Mouse (Mus musculus) midbrain, embryonic 11.5 days (tissue): Measurements from ENCODE around the gene Tmem156. TPM values are rescaled to one million over a fixed set of nuclear protein-coding genes. Genes with fewer than 3 reads are reported as not detected.
A peak's percentile ranks its signal among the peaks of the same experiment; 100 is the strongest.
"Not testable (repeated sequence)": the region's sequence is repeated elsewhere in the genome, so short reads cannot be mapped to it uniquely, and the experiment has no call there.

ENCODE experiments used
- ATAC-seq: fragments of 200-750 bp; cut with Nextera tagmentation; 2 replicates; pipeline ENCODE4 v1.8.0; 2017; ENCODE audit warnings: moderate TSS enrichment, moderate library complexity; ENCODE audit not compliant: low FRiP score
- DNase-seq: peaks from one replicate; pipeline ENCODE4 v3.0.0; 2015; ENCODE audit warnings: low spot score; ENCODE audit errors: missing footprints
- H3K27ac ChIP-seq: fragments of 300-500 bp; sonication (generic); 2 replicates; pipeline ENCODE4 v1.5.1; 2014; ENCODE audit warnings: low read depth, low read length
- H3K27me3 ChIP-seq: fragments of 300-500 bp; sonication (generic); 2 replicates; pipeline ENCODE4 v1.6.1; 2014; ENCODE audit warnings: mild to moderate bottlenecking, low read length, moderate library complexity, mixed read lengths; ENCODE audit not compliant: control insufficient read depth, insufficient read depth
- H3K36me3 ChIP-seq: fragments of 300-500 bp; sonication (generic); 2 replicates; pipeline ENCODE4 v1.6.1; 2014; ENCODE audit warnings: mild to moderate bottlenecking, low read length, moderate library complexity, mixed read lengths; ENCODE audit not compliant: control insufficient read depth, insufficient read depth
- H3K4me1 ChIP-seq: fragments of 300-500 bp; sonication (generic); 2 replicates; pipeline ENCODE4 v1.6.1; 2014; ENCODE audit warnings: low read length; ENCODE audit not compliant: control insufficient read depth, insufficient read depth
- H3K4me2 ChIP-seq: fragments of 300-500 bp; sonication (generic); 2 replicates; pipeline ENCODE4 v1.6.1; 2014; ENCODE audit warnings: mild to moderate bottlenecking, moderate library complexity
- H3K4me3 ChIP-seq: fragments of 300-500 bp; sonication (generic); 2 replicates; pipeline ENCODE4 v1.5.1; 2014; ENCODE audit warnings: low read depth, low read length
- H3K9ac ChIP-seq: fragments of 300-500 bp; sonication (generic); 2 replicates; pipeline ENCODE4 v1.6.1; 2014; ENCODE audit warnings: low read length
- H3K9me3 ChIP-seq: fragments of 300-500 bp; sonication (generic); 2 replicates; pipeline ENCODE4 v1.6.1; 2016; ENCODE audit warnings: low read length; ENCODE audit not compliant: control insufficient read depth
- WGBS: fragments of 180-500 bp; shearing (Covaris S2); extraction: QIAGEN DNeasy Blood & Tissue Kit; methylation state at CpG from one replicate; pipeline ENCODE4 v1.1.7; 2014; 5-methylcytosine and 5-hydroxymethylcytosine counted together
- polyA plus RNA-seq: library from polyadenylated mRNA; unstranded; fragments of >200 nt; fragmentation: Nextera tagmentation; extraction: Ambion mirVana; gene quantifications from 2 replicates; pipeline ENCODE4 v1.2.1, GENCODE M21; 2014

Gene Tmem156
- polyA plus RNA-seq, 1 experiment from 2014 or later, result not detected

DNA sequence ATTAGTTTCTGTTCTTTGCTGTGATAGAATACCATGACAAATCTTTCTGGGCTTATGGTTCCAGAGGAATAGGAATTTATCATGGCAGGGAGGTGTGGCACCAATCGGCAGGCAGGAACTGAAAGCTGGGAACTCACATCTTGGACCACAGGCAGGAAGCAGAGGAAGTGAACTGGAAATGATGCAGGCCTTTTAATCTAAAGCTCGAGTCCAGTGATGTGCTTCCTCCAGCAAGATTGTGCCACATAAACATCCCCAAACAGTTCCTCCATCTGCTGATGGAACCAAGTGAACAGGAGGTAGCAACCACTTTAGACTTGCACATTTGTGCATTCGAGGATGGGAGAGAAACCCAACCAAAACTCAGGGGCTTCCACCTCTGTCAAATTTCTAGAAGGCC, 28.0 kb upstream of the Tmem156 start:
- H3K27me3 ChIP-seq, result no peaks in the 10 kb centered on the region
- no peak overlapping the region for H3K4me3 ChIP-seq
- no peaks in the 10 kb centered on the region for H3K36me3 ChIP-seq
- ATAC-seq (no peak), DNase-seq (no peak)
- no peaks in the 10 kb centered on the region for H3K9me3 ChIP-seq
- no peak overlapping the region for H3K4me2 ChIP-seq
- no peak overlapping the region for H3K27ac ChIP-seq
- no peak overlapping the region for H3K9ac ChIP-seq
- H3K4me1 ChIP-seq, result no peaks in the 10 kb centered on the region
- WGBS, result 75% methylated on average over 3 of the region's 3 CpGs

GRCm38 (mm10) chr5:65119495-65119894, 27.6 kb upstream of the Tmem156 start:
- WGBS, result 88% methylated on average over 1 of the region's 1 CpGs
- Histone ChIP-seq H3K9ac (no peak overlapping the region), H3K27me3 (no peaks in the 10 kb centered on the region), H3K4me3 (no peak overlapping the region), H3K4me1 (no peaks in the 10 kb centered on the region), H3K36me3 (no peaks in the 10 kb centered on the region), H3K27ac (no peak overlapping the region), H3K9me3 (no peaks in the 10 kb centered on the region), H3K4me2 (no peak overlapping the region)
- DNase-seq (no peak), ATAC-seq (no peak)

GRCm38 (mm10) chr5:65116789-65117188, 24.9 kb upstream of the Tmem156 start:
- no peak for DNase-seq
- WGBS, result 100% methylated on average over 2 of the region's 2 CpGs

DNA sequence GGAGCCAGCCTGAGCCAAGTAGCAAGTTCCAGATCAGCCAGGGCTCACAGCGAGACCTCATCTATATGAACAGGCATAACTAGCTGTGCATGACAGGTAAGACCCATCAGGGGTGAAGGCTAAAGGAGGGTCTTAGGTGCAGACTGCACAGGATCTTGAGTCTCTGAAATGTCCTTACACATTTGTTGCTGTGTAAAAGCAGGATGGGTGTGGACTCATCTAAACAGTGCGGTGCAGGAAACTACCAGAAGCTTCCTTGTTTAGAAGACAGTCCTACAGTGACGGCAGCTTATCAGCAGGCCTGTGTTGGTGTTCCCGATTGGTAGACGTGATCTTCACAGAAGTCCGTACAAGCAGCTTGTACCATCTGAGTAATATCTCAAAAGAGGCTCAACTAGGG, 21.4 kb upstream of the Tmem156 start:
- no peaks in the 10 kb centered on the region for H3K4me1 ChIP-seq
- H3K27me3 ChIP-seq, result no peaks in the 10 kb centered on the region
- ATAC-seq (no peak), DNase-seq (no peak)
- no peaks in the 10 kb centered on the region for H3K9me3 ChIP-seq
- H3K9ac ChIP-seq, result no peak overlapping the region
- no peak overlapping the region for H3K4me2 ChIP-seq
- no peak overlapping the region for H3K4me3 ChIP-seq
- WGBS, result 96% methylated on average over 6 of the region's 6 CpGs
- no peak overlapping the region for H3K27ac ChIP-seq
- no peaks in the 10 kb centered on the region for H3K36me3 ChIP-seq

More at GRCm38 (mm10) chr5:65116789-65117188, 24.9 kb upstream of the Tmem156 start:
- Histone ChIP-seq H3K9ac (no peak overlapping the region), H3K9me3 (no peaks in the 10 kb centered on the region), H3K27ac (no peak overlapping the region), H3K27me3 (no peaks in the 10 kb centered on the region), H3K4me1 (no peaks in the 10 kb centered on the region), H3K4me3 (no peak overlapping the region), H3K36me3 (no peaks in the 10 kb centered on the region), H3K4me2 (no peak overlapping the region)
- no peak for ATAC-seq

DNA sequence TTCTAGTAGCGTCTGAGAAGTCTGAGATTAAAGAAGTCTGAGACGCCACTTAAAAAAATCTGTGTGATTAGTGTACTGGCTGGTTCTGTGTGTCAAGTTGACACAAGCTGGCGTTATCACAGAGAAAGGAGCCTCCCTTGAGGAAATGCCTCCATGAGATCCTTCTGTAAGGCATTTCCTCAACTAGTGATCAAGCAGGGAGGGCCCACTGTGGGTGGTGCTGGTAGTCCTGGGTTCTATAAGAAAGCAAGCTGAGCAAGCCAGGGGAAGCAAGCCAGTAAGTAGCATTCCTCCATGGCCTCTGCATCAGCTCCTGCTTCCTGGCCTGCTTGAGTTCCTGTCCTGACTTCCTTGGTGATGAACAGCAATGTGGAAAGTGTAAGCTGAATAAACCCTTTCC, 20.3 kb upstream of the Tmem156 start:
- H3K27ac ChIP-seq, ATAC-seq, DNase-seq, H3K4me1 ChIP-seq, H3K36me3 ChIP-seq, H3K4me3 ChIP-seq, H3K9ac ChIP-seq, H3K9me3 ChIP-seq, H3K27me3 ChIP-seq, H3K4me2 ChIP-seq: not testable (repeated sequence)
- 61% methylated on average over 3 of the region's 3 CpGs for WGBS

- DNase-seq (peak; percentile 92), ATAC-seq (no peak; the same call in 1 of the 2 replicates)
- Histone ChIP-seq H3K27ac (no peak overlapping the region), H3K36me3 (no peaks in the 10 kb centered on the region), H3K9me3 (no peaks in the 10 kb centered on the region), H3K9ac (peak overlapping the region; percentile 73), H3K4me1 (no peaks in the 10 kb centered on the region), H3K27me3 (no peaks in the 10 kb centered on the region), H3K4me3 (peak overlapping the region; percentile 77), H3K4me2 (peak overlapping the region; percentile 44)
- WGBS, result 4% methylated on average over 36 of the region's 42 CpGs
Measured at GRCm38 (mm10) chr5:65107773-65108432, 16.0 kb upstream of the Tmem156 start.

- ATAC-seq, result peak; percentile 94
- Histone ChIP-seq H3K4me3 (peak within 1 kb of the TSS; percentile 77), H3K9ac (peak within 1 kb of the TSS; percentile 73), H3K27me3 (no peaks in the 10 kb centered on the region), H3K4me1 (no peaks in the 10 kb centered on the region), H3K36me3 (no peaks in the 10 kb centered on the region), H3K4me2 (peak within 1 kb of the TSS; percentile 44), H3K9me3 (no peaks in the 10 kb centered on the region), H3K27ac (peak within 1 kb of the TSS; percentile 35; the same call in 1 of the 2 replicates)
- 4% methylated on average over 46 of the region's 56 CpGs for WGBS
- DNase-seq, result peak; percentile 98
Measured at GRCm38 (mm10) chr5:65106876-65107772, 15.2 kb upstream of the Tmem156 start, which contains the start of gene Klhl5. Gene Klhl5, plus strand, starts transcription at chr5:65107539.

GRCm38 (mm10) chr5:65102641-65103042, 10.7 kb upstream of the Tmem156 start:
- no peak for DNase-seq
- Histone ChIP-seq H3K4me1 (no peaks in the 10 kb centered on the region), H3K36me3 (no peaks in the 10 kb centered on the region), H3K4me2 (no peak overlapping the region), H3K27me3 (no peaks in the 10 kb centered on the region), H3K9ac (no peak overlapping the region), H3K4me3 (no peak overlapping the region), H3K27ac (no peak overlapping the region), H3K9me3 (no peaks in the 10 kb centered on the region)
- ATAC-seq, result no peak
- 81% methylated on average over 10 of the region's 10 CpGs for WGBS

- no peak overlapping the region for H3K27ac ChIP-seq
- ATAC-seq, result no peak
- no peak for DNase-seq
- H3K9me3 ChIP-seq, result no peaks in the 10 kb centered on the region
- H3K4me3 ChIP-seq, result no peak overlapping the region
- 82% methylated on average over 3 of the region's 3 CpGs for WGBS
- H3K36me3 ChIP-seq, result no peaks in the 10 kb centered on the region
- no peak overlapping the region for H3K4me2 ChIP-seq
- H3K4me1 ChIP-seq, result no peaks in the 10 kb centered on the region
- no peaks in the 10 kb centered on the region for H3K27me3 ChIP-seq
- H3K9ac ChIP-seq, result no peak overlapping the region
Measured at GRCm38 (mm10) chr5:65102026-65102640, 10.2 kb upstream of the Tmem156 start.
